Mouse (Mus musculus) NIH3T3 (cell line): Measurements from ENCODE around the gene Thsd7b.

Experiments
- DNase-seq: peaks from one replicate; pipeline ENCODE4 v3.0.0-alpha.2; 2012; ENCODE audit warnings: low read depth

Gene Thsd7b

GRCm38 (mm10) chr1:129635146-129635545, 362.0 kb downstream of the Thsd7b start:
- DNase-seq: peak; percentile 65

- DNase-seq: peak; percentile 41
Observed at GRCm38 (mm10) chr1:129644252-129644861, 371.3 kb downstream of the Thsd7b start.

- peak; percentile 68 for DNase-seq
Observed at GRCm38 (mm10) chr1:129651448-129651847, 378.3 kb downstream of the Thsd7b start.

- DNase-seq: no peak
Observed at GRCm38 (mm10) chr1:129658045-129658444, 384.9 kb downstream of the Thsd7b start.

GRCm38 (mm10) chr1:129675878-129676277, 402.8 kb downstream of the Thsd7b start:
- no peak for DNase-seq

GRCm38 (mm10) chr1:129678851-129679250, 405.7 kb downstream of the Thsd7b start:
- DNase-seq: no peak

GRCm38 (mm10) chr1:129705701-129706100, 432.6 kb downstream of the Thsd7b start:
- DNase-seq: no peak

GRCm38 (mm10) chr1:129712706-129713105, 439.6 kb downstream of the Thsd7b start:
- no peak for DNase-seq

- DNase-seq: no peak
Observed at GRCm38 (mm10) chr1:129713571-129713970, 440.5 kb downstream of the Thsd7b start.

- peak; percentile 34 for DNase-seq
Observed at GRCm38 (mm10) chr1:129719592-129719991, 446.5 kb downstream of the Thsd7b start.

- DNase-seq: peak; percentile 16
Observed at GRCm38 (mm10) chr1:129731991-129732390, 458.9 kb downstream of the Thsd7b start.

GRCm38 (mm10) chr1:129747595-129747994, 474.5 kb downstream of the Thsd7b start:
- no peak for DNase-seq

- no peak for DNase-seq
Observed at GRCm38 (mm10) chr1:129756548-129757240, 483.6 kb downstream of the Thsd7b start.

- DNase-seq: no peak
Observed at GRCm38 (mm10) chr1:129759003-129759402, 485.9 kb downstream of the Thsd7b start.

GRCm38 (mm10) chr1:129761234-129761633, 488.1 kb downstream of the Thsd7b start:
- DNase-seq: no peak

GRCm38 (mm10) chr1:129764748-129765147, 491.6 kb downstream of the Thsd7b start:
- DNase-seq: no peak

- no peak for DNase-seq
Observed at GRCm38 (mm10) chr1:129777055-129777454, 504.0 kb downstream of the Thsd7b start.

GRCm38 (mm10) chr1:129779506-129779905, 506.4 kb downstream of the Thsd7b start:
- DNase-seq: no peak

- DNase-seq: no peak
Observed at GRCm38 (mm10) chr1:129780589-129780988, 507.5 kb downstream of the Thsd7b start.

- no peak for DNase-seq
Observed at GRCm38 (mm10) chr1:129798519-129798918, 525.4 kb downstream of the Thsd7b start.

GRCm38 (mm10) chr1:129826927-129827326, 553.8 kb downstream of the Thsd7b start:
- peak; percentile 21 for DNase-seq

GRCm38 (mm10) chr1:129837324-129837723, 564.2 kb downstream of the Thsd7b start:
- DNase-seq: no peak

- peak; percentile 26 for DNase-seq
Observed at GRCm38 (mm10) chr1:129837776-129838175, 564.7 kb downstream of the Thsd7b start.

- no peak for DNase-seq
Observed at GRCm38 (mm10) chr1:129838486-129838885, 565.4 kb downstream of the Thsd7b start.
